Mouse (Mus musculus) adrenal gland, adult 18-20 months (tissue): ENCODE measurements around the gene Pik3ap1. TPM values are rescaled to one million over a fixed set of nuclear protein-coding genes. Genes with fewer than 3 reads are reported as not detected.
"Not testable (repeated sequence)": the region's sequence is repeated elsewhere in the genome, so short reads cannot be mapped to it uniquely, and the experiment has no call there.

ENCODE experiments used
- DNase-seq, 2 experiments: peaks; one replicate each; pipeline ENCODE4 v3.0.0; 2021 to 2022; ENCODE audit warnings: low spot score in 2 of 2
- long read RNA-seq, 2 experiments: library from polyadenylated mRNA; stranded (forward); transcript quantifications; one replicate each; pipeline ENCODE4 v2.0.0; 2021
- total RNA-seq, 2 experiments: library from RNA; stranded (reverse); gene quantifications; 1 replicate in 1 of 2; 2 replicates in 1 of 2; pipeline ENCODE4 v1.2.3; 2021

Pik3ap1 gene
- total RNA-seq: 10 to 100 TPM; 10.2 to 13.4 TPM
- long read RNA-seq, experiment 1, full-length matches to known transcripts: 13 of 14 reads
- long read RNA-seq, experiment 1, partial matches to known transcripts: 1 of 14 reads
- long read RNA-seq, experiment 1, other reads (novel, unspliced or antisense): 0 of 14 reads
- long read RNA-seq, experiment 2, full-length matches to known transcripts: 8 of 19 reads
- long read RNA-seq, experiment 2, partial matches to known transcripts: 6 of 19 reads
- long read RNA-seq, experiment 2, other reads (novel, unspliced or antisense): 5 of 19 reads

- DNase-seq: peak; percentile 60 to 70
These were observed at the start of gene Pik3ap1 for GRCm38 (mm10) chr19:41384922-41385508. Gene Pik3ap1, minus strand, starts transcription at chr19:41385102.

DNA sequence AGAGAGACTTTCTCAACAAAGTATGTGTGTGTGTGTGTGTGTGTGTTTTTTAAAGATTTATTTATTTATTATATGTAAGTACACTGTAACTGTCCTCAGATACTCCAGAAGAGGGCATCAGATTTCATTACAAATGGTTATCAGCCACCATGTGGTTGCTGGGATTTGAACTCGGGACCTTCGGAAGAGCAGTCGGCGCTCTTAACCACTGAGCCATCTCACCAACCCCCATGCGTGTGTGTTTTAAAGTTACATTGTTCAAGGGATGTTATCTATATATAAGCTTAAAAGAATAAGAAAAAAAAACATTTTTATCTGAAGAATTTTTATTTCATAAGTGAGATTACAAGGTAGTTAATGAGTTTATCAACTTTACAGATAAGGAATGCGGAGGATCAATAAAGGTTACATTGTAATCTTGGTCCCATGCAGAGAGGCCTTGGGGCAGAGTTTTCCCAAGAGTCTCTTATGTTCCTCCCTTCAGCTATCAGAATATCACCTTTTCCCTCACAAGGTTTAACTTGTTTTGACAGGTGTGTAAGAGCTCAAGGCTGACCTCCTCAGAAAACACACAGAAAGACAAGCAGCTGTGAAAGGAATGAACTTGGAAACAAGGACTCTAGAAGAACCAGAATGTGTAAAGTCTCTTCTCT, 46.7 kb upstream of the Pik3ap1 start:
- DNase-seq: not testable (repeated sequence)

- DNase-seq: not testable (repeated sequence)
These were observed 41.2 kb upstream of the Pik3ap1 start for GRCm38 (mm10) chr19:41425927-41426772.

GRCm38 (mm10) chr19:41421264-41421663, 36.4 kb upstream of the Pik3ap1 start:
- DNase-seq: no peak

DNA sequence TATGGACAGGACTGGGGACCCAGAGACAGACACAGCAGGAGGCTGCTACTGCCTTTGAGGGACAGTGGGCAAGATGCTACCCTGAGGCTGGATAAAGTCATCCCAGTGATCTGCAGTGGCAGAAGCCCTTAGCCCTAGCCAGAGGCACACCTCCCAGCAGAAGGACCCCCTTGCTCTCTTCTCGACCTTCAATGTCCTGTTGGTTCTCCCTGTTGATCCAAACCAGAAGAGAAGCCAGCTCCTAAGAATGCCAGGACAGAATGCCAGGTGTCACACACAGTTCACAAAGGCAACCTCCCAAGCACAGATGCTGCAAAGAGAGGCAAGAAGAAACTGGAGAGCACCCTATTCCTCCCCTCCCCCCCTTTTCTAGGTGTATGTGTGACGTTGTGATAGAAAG, 33.9 kb upstream of the Pik3ap1 start:
- DNase-seq: no peak

- peak; percentile 24 to 26 for DNase-seq
These were observed 33.1 kb upstream of the Pik3ap1 start for GRCm38 (mm10) chr19:41417995-41418394.

- DNase-seq: no peak
These were observed 31.3 kb upstream of the Pik3ap1 start for GRCm38 (mm10) chr19:41416201-41416600.

- DNase-seq: no peak
These were observed 17.7 kb upstream of the Pik3ap1 start for GRCm38 (mm10) chr19:41402603-41403002.

- no peak for DNase-seq
These were observed 6.0 kb upstream of the Pik3ap1 start for GRCm38 (mm10) chr19:41390856-41391255.

DNA sequence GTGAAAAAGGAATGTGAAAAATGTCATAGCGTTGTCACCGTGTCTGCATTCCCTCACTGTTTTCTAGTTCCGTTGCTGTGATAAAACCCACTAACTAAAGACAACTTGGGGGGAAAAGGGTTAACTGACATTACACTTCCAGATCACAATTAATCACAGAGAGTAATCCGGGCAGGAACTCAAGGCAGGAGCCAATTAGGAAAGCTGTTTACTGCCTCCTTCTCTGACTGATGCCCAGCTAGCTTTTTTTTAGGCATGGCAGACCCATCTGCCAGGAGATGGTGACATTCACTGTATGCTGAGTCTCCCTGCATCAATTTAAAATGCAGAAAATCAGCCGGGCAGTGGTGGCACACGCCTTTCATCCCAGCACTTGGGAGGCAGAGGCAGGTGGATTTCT, 4.4 kb upstream of the Pik3ap1 start:
- peak in 1 of 2 experiments; percentile 12 for DNase-seq

DNA sequence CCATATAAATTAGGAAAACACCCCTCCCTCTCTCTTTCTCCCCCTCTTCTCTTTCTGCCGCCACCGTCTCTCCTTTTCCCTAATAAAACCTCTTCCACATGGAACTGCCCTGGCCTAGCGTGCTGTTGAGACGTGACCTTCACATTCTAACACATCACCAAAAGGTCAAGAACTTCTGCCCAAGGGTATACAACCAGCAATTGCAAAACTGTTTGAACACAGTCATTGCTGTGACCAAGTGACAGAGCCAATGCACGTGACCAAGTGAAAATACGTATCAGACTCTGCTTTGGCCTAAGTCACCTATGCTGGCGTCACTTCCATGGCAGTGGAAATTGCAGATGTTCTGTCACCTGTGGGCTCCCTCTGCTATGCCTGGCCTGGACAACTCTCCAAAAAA, 3.3 kb upstream of the Pik3ap1 start:
- peak in 1 of 2 experiments; percentile 18 for DNase-seq

- no peak for DNase-seq
These were observed 2.4 kb upstream of the Pik3ap1 start for GRCm38 (mm10) chr19:41387262-41387661.

DNA sequence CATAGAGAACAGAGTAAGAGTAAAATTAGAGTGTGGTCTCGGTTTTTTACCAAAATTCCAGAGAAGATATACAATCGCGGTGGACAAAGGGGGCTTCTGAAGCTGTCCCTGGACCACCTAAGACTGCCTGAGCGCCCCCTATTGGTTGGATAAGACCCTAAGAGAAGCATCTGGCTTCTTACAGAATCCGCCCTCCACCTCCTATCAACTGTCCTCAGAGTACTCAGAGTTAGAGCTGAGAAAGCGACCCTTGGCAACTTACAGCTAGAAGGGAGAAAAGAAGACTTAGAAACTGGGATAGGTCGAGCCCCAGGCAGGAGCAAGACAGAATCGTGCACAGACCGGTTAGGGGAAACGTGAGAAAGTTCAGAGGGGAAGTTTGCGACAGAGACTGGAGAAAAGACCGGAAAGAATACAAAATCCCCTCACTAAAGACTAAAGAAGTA, 473 bp downstream of the Pik3ap1 start:
- DNase-seq: peak; percentile 26 to 39

- DNase-seq: no peak
These were observed 2.4 kb downstream of the Pik3ap1 start for GRCm38 (mm10) chr19:41382391-41382978.

GRCm38 (mm10) chr19:41381581-41382239, 3.2 kb downstream of the Pik3ap1 start:
- DNase-seq: no peak

GRCm38 (mm10) chr19:41379195-41379594, 5.7 kb downstream of the Pik3ap1 start:
- no peak for DNase-seq

DNA sequence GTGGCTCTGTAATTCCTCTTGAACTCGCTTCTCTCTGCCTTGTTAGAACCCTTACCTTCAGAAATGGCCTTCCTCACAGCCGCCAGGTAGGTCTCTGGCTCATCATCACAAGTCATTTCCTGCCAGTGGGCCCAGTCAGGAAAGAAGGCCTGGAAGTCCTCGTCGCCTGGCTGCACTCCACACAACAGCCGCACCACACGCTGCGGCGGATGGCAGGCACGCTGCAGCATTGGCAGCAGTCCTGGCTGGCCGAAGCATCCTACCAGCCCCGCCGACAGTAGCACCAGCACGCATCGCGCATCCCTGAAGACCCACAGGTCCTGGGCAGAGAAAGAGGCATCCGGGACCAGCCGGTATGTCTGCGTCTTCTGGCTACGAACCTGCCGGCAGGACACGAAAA, 9.1 kb downstream of the Pik3ap1 start:
- DNase-seq: no peak

GRCm38 (mm10) chr19:41375096-41375495, 9.8 kb downstream of the Pik3ap1 start:
- DNase-seq: no peak

GRCm38 (mm10) chr19:41374658-41375057, 10.2 kb downstream of the Pik3ap1 start:
- DNase-seq: no peak

- no peak for DNase-seq
These were observed 12.6 kb downstream of the Pik3ap1 start for GRCm38 (mm10) chr19:41372322-41372721.
